Mouse (Mus musculus) macrophage (primary cell): ENCODE data around the gene Naa40. TPM values are rescaled to one million over a fixed set of nuclear protein-coding genes. Genes with fewer than 3 reads are reported as not detected.
A peak's percentile ranks its signal among the peaks of the same experiment; 100 is the strongest.

ENCODE experiments used
- H3K27ac ChIP-seq: fragments of 350-480 bp; formaldehyde crosslinking; 2 replicates; pipeline ENCODE4 v1.9.0; 2021
- H3K36me3 ChIP-seq: fragments of 350-480 bp; formaldehyde crosslinking; 2 replicates; pipeline ENCODE4 v1.9.0; 2021; ENCODE audit errors: inconsistent target
- H3K4me3 ChIP-seq: fragments of 350-480 bp; formaldehyde crosslinking; 2 replicates; pipeline ENCODE4 v1.9.0; 2021; ENCODE audit errors: inconsistent target
- H3K79me2 ChIP-seq: fragments of 350-480 bp; formaldehyde crosslinking; 2 replicates; pipeline ENCODE4 v1.9.0; 2021; ENCODE audit errors: inconsistent target
- WGBS: methylation state at CpG from one replicate; pipeline ENCODE4 v1.1.7; 2026; ENCODE audit warnings: inconsistent platforms; ENCODE audit not compliant: missing documents; 5-methylcytosine and 5-hydroxymethylcytosine counted together
- polyA plus RNA-seq: library from polyadenylated mRNA; stranded (reverse); fragments of 250-400 nt; gene quantifications from 3 replicates; pipeline ENCODE4 v1.2.4, GENCODE M21; 2018; ENCODE audit warnings: inconsistent platforms
- total RNA-seq, 78 experiments: library from RNA; depleted of rRNA; stranded (reverse); fragments of 250-400 nt; gene quantifications; 1 replicate in 9 of 78; 2 replicates in 24 of 78; 3 replicates in 43 of 78; 4 replicates in 2 of 78; pipeline ENCODE4 v1.2.4; 2018; ENCODE audit warnings: inconsistent platforms in 56 of 78

The Naa40 gene
- total RNA-seq (2018; cell fraction: chromatin; rRNA removed), result 100 to 1,000 TPM in 6 of 26 experiments, 10 to 100 TPM in 20; 43.7 to 118 (median 77.6) TPM
- 10 to 100 TPM; 17.6 to 32.0 (median 25.1) TPM for total RNA-seq (2018; cell fraction: cytosol; rRNA removed)
- 10 to 100 TPM; 32.1 to 95.4 (median 52.3) TPM for total RNA-seq (2018; cell fraction: nucleus; rRNA removed)
- 17.5 to 29.1 TPM (median 25.8 TPM) in 3 replicates for polyA plus RNA-seq

- H3K27ac ChIP-seq, result peak within 1 kb of the TSS; percentile 76
- WGBS, result under 1% methylated on average over 78 of the region's 80 CpGs
- H3K4me3 ChIP-seq, result peak within 1 kb of the TSS; percentile 86
- no peaks in the 10 kb centered on the region; the same call in 1 of the 2 replicates for H3K36me3 ChIP-seq
- peaks cover 46% of the 10 kb centered on the region for H3K79me2 ChIP-seq
Observed at GRCm38 (mm10) chr19:7240782-7241690, at the start of gene Naa40. Naa40 (minus strand) TSS chr19:7241183.

GRCm38 (mm10) chr19:7289767-7290166 is 48.8 kb upstream of the Naa40 start:
- Histone ChIP-seq H3K4me3 (no peak overlapping the region), H3K79me2 (peaks cover 45% of the 10 kb centered on the region), H3K36me3 (peaks cover 31% of the 10 kb centered on the region), H3K27ac (no peak overlapping the region)
- WGBS, result 54% methylated on average over 2 of the region's 2 CpGs

GRCm38 (mm10) chr19:7288288-7288687 is 47.3 kb upstream of the Naa40 start:
- Histone ChIP-seq H3K36me3 (peaks cover 46% of the 10 kb centered on the region), H3K4me3 (no peak overlapping the region), H3K27ac (no peak overlapping the region), H3K79me2 (peaks cover 31% of the 10 kb centered on the region)
- WGBS, result 100% methylated on average over 2 of the region's 3 CpGs

DNA sequence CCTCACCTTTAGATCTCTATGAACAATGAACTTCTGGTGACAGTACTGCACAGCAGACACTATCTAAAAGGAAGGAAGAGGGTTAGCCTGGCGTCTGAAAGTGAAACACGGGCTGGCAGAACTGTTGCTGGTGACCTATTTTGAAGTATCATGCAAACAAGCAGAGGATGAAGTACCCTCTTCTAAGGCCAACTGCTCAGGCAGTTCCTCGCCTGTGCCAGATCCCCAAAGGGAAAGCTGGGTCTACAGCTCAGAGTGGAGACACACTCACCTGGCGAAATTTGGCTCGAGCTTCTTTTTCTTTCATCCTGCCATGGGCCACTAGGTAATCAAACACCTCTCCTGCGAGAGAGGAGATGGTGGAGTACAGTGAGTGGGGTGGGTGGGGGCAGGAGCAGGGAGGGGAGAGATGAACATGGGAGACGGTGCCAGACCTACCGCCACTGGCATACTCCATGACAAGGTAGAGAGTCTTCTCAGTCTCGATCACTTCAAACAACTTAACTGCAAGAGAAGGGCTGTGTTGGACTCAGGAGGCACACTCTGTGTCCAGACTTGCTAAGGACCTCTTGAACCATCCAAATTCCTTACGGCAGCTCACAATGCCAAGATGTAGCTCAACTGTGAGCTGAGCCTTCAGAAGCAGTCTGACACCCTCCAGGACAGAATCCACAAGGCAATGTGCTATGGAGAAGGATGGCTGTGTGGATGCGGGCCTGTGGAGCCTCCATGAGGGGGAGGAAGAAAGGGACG is 45.8 kb upstream of the Naa40 start:
- Histone ChIP-seq H3K79me2 (peaks cover 15% of the 10 kb centered on the region), H3K4me3 (no peak overlapping the region), H3K36me3 (peaks cover 61% of the 10 kb centered on the region), H3K27ac (no peak overlapping the region)
- WGBS, result 81% methylated on average over 12 of the region's 12 CpGs

GRCm38 (mm10) chr19:7280557-7281330 is 39.8 kb upstream of the Naa40 start:
- Histone ChIP-seq H3K4me3 (no peak overlapping the region), H3K79me2 (no peaks in the 10 kb centered on the region), H3K27ac (no peak overlapping the region), H3K36me3 (peaks cover 84% of the 10 kb centered on the region)
- 92% methylated on average over 18 of the region's 18 CpGs for WGBS

- H3K79me2 ChIP-seq, result no peaks in the 10 kb centered on the region
- WGBS, result 84% methylated on average over 6 of the region's 6 CpGs
- H3K27ac ChIP-seq, result no peak overlapping the region
- H3K36me3 ChIP-seq, result peaks cover 68% of the 10 kb centered on the region
- H3K4me3 ChIP-seq, result no peak overlapping the region
Observed at GRCm38 (mm10) chr19:7279114-7279513, 38.1 kb upstream of the Naa40 start.

DNA sequence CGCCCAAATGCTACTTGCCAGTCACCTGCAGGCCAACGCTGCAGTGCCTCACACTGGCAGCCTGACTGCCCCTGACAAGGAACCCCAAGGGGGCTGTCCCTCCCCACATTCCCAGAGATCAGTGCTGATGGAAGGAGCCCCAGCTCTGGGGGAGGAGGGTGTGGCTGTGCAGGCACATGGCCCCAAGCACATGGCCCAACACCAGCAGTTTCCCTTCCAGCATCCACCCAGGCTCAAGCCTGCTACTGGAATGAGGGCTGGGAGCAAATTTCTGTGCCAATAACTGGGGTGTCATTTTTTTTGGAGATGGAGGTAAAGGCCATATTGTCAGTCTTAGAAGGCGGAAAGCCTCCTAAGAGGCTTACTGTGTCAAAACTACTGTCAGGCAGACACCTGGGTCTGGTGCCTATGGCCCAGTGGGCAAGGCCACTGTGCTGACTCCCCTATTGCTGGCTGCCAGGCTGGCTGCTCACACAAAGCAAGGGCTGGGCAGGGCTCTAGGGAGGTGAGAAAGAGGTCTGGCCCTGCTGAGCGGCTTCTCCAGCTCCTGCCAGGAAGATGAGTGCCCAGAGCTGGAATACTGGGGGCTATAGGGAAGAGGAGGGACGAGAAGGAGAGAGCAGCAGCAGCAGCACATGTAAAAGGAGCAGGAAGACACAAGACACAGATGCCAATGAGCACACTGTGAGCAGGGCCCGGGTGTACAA is 37.4 kb upstream of the Naa40 start:
- WGBS, result 85% methylated on average over 6 of the region's 6 CpGs
- peaks cover 60% of the 10 kb centered on the region for H3K36me3 ChIP-seq
- H3K4me3 ChIP-seq, result no peak overlapping the region
- H3K27ac ChIP-seq, result no peak overlapping the region
- no peaks in the 10 kb centered on the region for H3K79me2 ChIP-seq

DNA sequence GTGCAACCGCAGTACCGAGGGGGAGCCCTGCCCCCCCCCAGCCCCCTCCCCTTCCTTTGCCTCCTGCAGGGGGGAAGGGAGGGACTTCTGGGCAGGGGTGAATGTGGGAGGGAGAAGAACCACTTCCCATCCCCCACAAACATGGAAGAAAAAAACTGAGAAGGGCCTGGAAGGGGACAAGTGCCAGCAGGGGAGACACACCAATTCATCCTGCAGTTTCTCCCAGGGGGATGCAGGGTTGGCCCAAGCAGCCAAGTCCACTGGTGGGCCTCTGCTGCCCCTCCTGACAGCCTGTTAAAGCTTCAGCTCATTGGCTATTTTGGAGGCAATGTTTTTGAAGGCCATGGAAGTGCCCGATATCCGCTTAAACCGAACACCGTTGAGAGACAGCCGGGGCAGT is 35.8 kb upstream of the Naa40 start:
- WGBS, result 83% methylated on average over 7 of the region's 7 CpGs
- Histone ChIP-seq H3K36me3 (peaks cover 45% of the 10 kb centered on the region), H3K79me2 (no peaks in the 10 kb centered on the region), H3K27ac (no peak overlapping the region), H3K4me3 (no peak overlapping the region)

DNA sequence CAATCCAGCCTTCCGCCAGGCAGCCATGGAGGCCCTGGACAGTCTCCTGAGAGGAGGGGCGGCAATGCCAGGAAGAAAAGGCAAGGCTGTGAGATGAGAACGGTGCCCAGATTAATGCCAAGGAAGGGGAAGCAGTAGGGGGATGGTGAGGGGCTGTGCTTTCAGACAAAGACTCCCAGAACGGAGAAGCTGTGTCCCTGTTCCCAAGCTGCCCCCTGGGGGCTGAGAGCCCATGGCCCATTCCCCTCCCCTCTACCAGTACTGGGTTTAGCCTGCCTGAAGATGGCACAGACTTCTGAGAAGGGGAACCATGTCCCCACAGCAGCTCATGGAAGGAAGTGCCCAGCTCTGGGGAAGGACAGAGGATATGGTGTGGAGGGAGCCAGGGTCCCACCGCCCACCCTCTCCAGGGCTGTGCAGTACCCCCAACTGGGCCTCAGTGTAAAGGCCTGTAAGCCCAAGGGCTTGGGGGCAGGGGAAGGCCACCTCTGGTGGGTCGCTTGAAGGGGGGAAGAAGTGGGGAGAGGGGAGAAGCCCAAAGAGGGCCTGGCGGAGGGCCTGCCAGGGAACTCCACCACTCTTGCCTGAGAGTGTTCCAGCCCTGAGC is 35.2 kb upstream of the Naa40 start:
- 74% methylated on average over 7 of the region's 7 CpGs for WGBS

GRCm38 (mm10) chr19:7275131-7275789 is 34.3 kb upstream of the Naa40 start:
- Histone ChIP-seq H3K36me3 (peaks cover 36% of the 10 kb centered on the region), H3K79me2 (no peaks in the 10 kb centered on the region), H3K27ac (no peak overlapping the region), H3K4me3 (no peak overlapping the region)
- 70% methylated on average over 7 of the region's 7 CpGs for WGBS

More for the DNA sequence above, 35.2 kb upstream of the Naa40 start:
- Histone ChIP-seq H3K27ac (no peak overlapping the region), H3K4me3 (no peak overlapping the region), H3K36me3 (peaks cover 44% of the 10 kb centered on the region), H3K79me2 (no peaks in the 10 kb centered on the region)

GRCm38 (mm10) chr19:7274326-7274990 is 33.5 kb upstream of the Naa40 start:
- Histone ChIP-seq H3K79me2 (no peaks in the 10 kb centered on the region), H3K4me3 (no peak overlapping the region), H3K27ac (no peak overlapping the region), H3K36me3 (peaks cover 28% of the 10 kb centered on the region)
- WGBS, result 40% methylated on average over 13 of the region's 13 CpGs

- 100% methylated on average over 4 of the region's 4 CpGs for WGBS
- Histone ChIP-seq H3K79me2 (no peaks in the 10 kb centered on the region), H3K4me3 (no peak overlapping the region), H3K36me3 (peaks cover 19% of the 10 kb centered on the region), H3K27ac (no peak overlapping the region)
Observed at GRCm38 (mm10) chr19:7273486-7273885, 32.5 kb upstream of the Naa40 start.
